Mouse (Mus musculus) liver, adult 2 months (tissue): Measurements from ENCODE around the gene Arhgap21. TPM values are rescaled to one million over a fixed set of nuclear protein-coding genes. Genes with fewer than 3 reads are reported as not detected.

ENCODE experiments used
- DNase-seq: peaks from one replicate; pipeline ENCODE4 v3.0.0-alpha.2; 2011; ENCODE audit warnings: low read depth, low spot score; ENCODE audit errors: extremely low read depth
- H3K27ac ChIP-seq: fragments of 200-500 bp; replicated peaks from 2 replicates; pipeline ENCODE4 v1.5.1; 2012; ENCODE audit warnings: low read depth, mild to moderate bottlenecking, control low read depth, inconsistent platforms, low read length; ENCODE audit not compliant: insufficient read depth
- H3K27me3 ChIP-seq: fragments of 200-500 bp; 2 replicates; pipeline ENCODE4 v1.6.1; 2012; ENCODE audit warnings: mild to moderate bottlenecking, moderate library complexity, low read length, inconsistent platforms; ENCODE audit not compliant: control insufficient read depth, insufficient read depth
- H3K36me3 ChIP-seq: fragments of 200-500 bp; 2 replicates; pipeline ENCODE4 v1.6.1; 2012; ENCODE audit warnings: low read length, inconsistent platforms; ENCODE audit not compliant: control insufficient read depth, insufficient read depth
- H3K4me1 ChIP-seq: fragments of 200-500 bp; 2 replicates; pipeline ENCODE4 v1.6.1; 2011; ENCODE audit warnings: low read length; ENCODE audit not compliant: control insufficient read depth, insufficient read depth
- H3K4me3 ChIP-seq: fragments of 200-500 bp; 2 replicates; pipeline ENCODE4 v1.5.1; 2011; ENCODE audit warnings: low read depth, mild to moderate bottlenecking, control low read depth, low read length, moderate library complexity; ENCODE audit not compliant: insufficient read depth
- H3K79me2 ChIP-seq: fragments of 200-500 bp; 2 replicates; pipeline ENCODE4 v1.6.1; 2012; ENCODE audit warnings: inconsistent platforms, mild to moderate bottlenecking, low read length, moderate library complexity; ENCODE audit not compliant: control insufficient read depth, insufficient read depth
- H3K9ac ChIP-seq: fragments of 200-500 bp; 2 replicates; pipeline ENCODE4 v1.6.1; 2012; ENCODE audit warnings: low read depth, mild to moderate bottlenecking, control low read depth, inconsistent platforms, low read length
- CTCF ChIP-seq: fragments of 200-500 bp; IDR thresholded peaks from 2 replicates; pipeline ENCODE4 v1.5.1; 2011; ENCODE audit warnings: low read depth, low read length, control low read depth
- POLR2A ChIP-seq: fragments of 200-500 bp; IDR thresholded peaks from 2 replicates; pipeline ENCODE4 v1.6.1; 2011; ENCODE audit warnings: low read length, control low read depth; ENCODE audit not compliant: insufficient read depth; ENCODE audit errors: extremely low read depth
- WGBS: fragments of 180-500 bp; shearing (Covaris S2); methylation state at CpG from one replicate; pipeline ENCODE4 v1.1.7; 2018; 5-methylcytosine and 5-hydroxymethylcytosine counted together
- polyA plus RNA-seq: library from polyadenylated mRNA; depleted of rRNA; stranded (reverse); fragments of >200 nt; gene quantifications from 2 replicates; pipeline ENCODE4 v1.2.3, GENCODE M21; 2012
- total RNA-seq: library from RNA; depleted of rRNA; stranded (reverse); fragments of >200 nt; gene quantifications from 2 replicates; pipeline ENCODE4 v1.2.3, GENCODE M21; 2014

The Arhgap21 gene
- total and polyA plus RNA-seq, 2 experiments = 7.2 to 19.2 TPM

DNA sequence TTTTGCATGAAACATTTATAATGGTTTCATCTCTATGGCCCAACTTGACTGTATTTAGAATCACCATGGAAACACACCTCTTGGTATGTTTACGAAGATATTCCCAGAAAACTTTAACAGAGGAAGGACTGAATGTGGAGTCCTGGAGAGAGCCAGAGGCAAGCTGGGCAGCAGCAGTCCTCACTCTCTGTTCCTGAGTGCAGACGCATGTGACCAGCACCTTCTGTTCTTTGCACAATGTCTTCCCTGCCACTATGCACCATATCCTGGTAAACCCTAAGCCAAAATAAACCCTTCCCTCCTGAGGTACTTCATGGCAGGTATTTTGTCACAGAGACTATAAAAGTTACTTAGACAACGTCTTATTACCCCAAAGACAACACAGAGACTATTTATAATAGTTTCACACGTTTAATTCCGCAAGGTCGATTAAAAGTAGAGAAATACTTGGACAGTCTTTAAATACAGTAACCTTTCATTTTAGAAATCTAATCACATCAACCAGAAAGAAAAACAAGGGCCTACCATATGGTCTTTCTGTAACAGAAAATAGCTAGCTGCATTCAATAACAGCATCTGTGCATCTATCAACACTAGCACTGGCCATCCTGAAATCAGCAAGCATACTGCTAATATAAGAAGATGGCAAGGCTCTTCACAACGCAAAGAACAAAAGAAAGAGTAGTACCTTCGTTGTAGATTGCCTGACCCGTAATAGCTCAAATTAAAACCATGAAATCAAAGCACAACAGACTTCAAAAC, 8.6 kb downstream of the Arhgap21 start:
- H3K4me3 ChIP-seq = no peak overlapping the region
- H3K27me3 ChIP-seq = no peaks in the 10 kb centered on the region
- H3K9ac ChIP-seq = no peak overlapping the region
- H3K36me3 ChIP-seq = no peaks in the 10 kb centered on the region
- no peak overlapping the region for H3K27ac ChIP-seq
- TF ChIP-seq CTCF (no peak), POLR2A (no peak)
- peaks cover 18% of the 10 kb centered on the region for H3K4me1 ChIP-seq
- WGBS = 80% methylated on average over 9 of the region's 9 CpGs
- DNase-seq = no peak
- peaks cover 38% of the 10 kb centered on the region for H3K79me2 ChIP-seq

DNA sequence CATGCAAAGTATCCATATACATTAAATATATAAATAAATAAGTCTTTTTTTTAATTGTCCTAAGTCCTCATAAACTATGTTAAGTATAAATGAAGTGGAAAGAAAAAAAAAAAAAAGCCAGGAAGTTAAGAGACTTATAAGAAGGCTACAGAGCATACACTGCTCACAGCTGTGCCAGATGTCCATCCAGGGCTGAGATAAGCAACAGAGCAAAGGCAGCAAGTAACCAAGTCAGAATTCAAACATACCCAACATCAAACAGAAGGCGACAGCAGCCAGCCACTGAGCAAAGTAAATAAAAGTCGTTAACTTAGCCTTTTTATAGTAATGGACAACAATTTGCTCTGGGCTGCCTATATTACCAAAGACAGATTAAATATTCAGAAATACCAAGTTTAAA, 9.6 kb downstream of the Arhgap21 start:
- Histone ChIP-seq H3K79me2 (peaks cover 35% of the 10 kb centered on the region), H3K27me3 (no peaks in the 10 kb centered on the region), H3K4me1 (peaks cover 18% of the 10 kb centered on the region), H3K9ac (no peak overlapping the region), H3K36me3 (no peaks in the 10 kb centered on the region), H3K4me3 (no peak overlapping the region), H3K27ac (no peak overlapping the region)
- TF ChIP-seq POLR2A = no peak
- no peak for TF ChIP-seq CTCF
- 11% methylated on average over 2 of the region's 2 CpGs for WGBS
- DNase-seq = peak; percentile 48

DNA sequence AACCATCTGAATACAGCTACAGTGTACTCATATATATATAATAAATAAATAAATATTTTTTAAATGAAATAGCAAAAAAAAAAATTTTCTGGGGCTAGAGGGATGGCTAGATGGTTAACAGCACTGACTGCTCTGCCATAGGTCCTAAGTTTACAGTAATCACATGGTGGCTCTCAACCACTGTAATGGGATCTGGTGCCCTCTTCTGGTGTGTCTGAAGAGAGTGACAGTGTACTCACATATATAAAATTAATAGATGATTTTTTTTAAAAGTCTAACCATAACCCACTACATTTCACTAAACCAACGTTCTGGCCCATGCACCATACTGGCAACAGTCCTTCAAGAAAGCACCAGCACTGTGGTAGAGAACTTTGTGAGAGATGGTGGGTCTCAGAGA, 10.7 kb downstream of the Arhgap21 start:
- Histone ChIP-seq H3K27ac (no peak overlapping the region), H3K36me3 (no peaks in the 10 kb centered on the region), H3K27me3 (no peaks in the 10 kb centered on the region), H3K9ac (no peak overlapping the region), H3K4me1 (peaks cover 13% of the 10 kb centered on the region), H3K79me2 (peaks cover 39% of the 10 kb centered on the region), H3K4me3 (no peak overlapping the region)
- TF ChIP-seq POLR2A (no peak), CTCF (no peak)
- no peak for DNase-seq
- 64% methylated on average over 1 of the region's 1 CpGs for WGBS

GRCm38 (mm10) chr2:20956716-20957115, 12.0 kb downstream of the Arhgap21 start:
- Histone ChIP-seq H3K27ac (no peak overlapping the region), H3K4me1 (peaks cover 6% of the 10 kb centered on the region), H3K27me3 (no peaks in the 10 kb centered on the region), H3K79me2 (peaks cover 31% of the 10 kb centered on the region), H3K4me3 (no peak overlapping the region), H3K36me3 (no peaks in the 10 kb centered on the region), H3K9ac (no peak overlapping the region)
- TF ChIP-seq POLR2A = no peak
- no peak for TF ChIP-seq CTCF
- no peak for DNase-seq
- WGBS = 75% methylated on average over 5 of the region's 5 CpGs

GRCm38 (mm10) chr2:20955996-20956395, 12.7 kb downstream of the Arhgap21 start:
- Histone ChIP-seq H3K4me3 (no peak overlapping the region), H3K9ac (no peak overlapping the region), H3K27ac (no peak overlapping the region), H3K4me1 (peaks cover 4% of the 10 kb centered on the region), H3K27me3 (no peaks in the 10 kb centered on the region), H3K79me2 (peaks cover 27% of the 10 kb centered on the region; the same call in 1 of the 2 replicates), H3K36me3 (no peaks in the 10 kb centered on the region)
- no peak for DNase-seq
- TF ChIP-seq POLR2A = no peak
- TF ChIP-seq CTCF = no peak
- 78% methylated on average over 6 of the region's 6 CpGs for WGBS

- no peaks in the 10 kb centered on the region for H3K27me3 ChIP-seq
- no peak overlapping the region for H3K27ac ChIP-seq
- peaks cover 31% of the 10 kb centered on the region; the same call in 1 of the 2 replicates for H3K79me2 ChIP-seq
- H3K4me3 ChIP-seq = no peak overlapping the region
- H3K36me3 ChIP-seq = no peaks in the 10 kb centered on the region
- H3K4me1 ChIP-seq = peaks cover 4% of the 10 kb centered on the region
- 70% methylated on average over 8 of the region's 8 CpGs for WGBS
- no peak for DNase-seq
- TF ChIP-seq CTCF (no peak), POLR2A (no peak)
- no peak overlapping the region for H3K9ac ChIP-seq
Observed at GRCm38 (mm10) chr2:20955376-20955775, 13.3 kb downstream of the Arhgap21 start.
